Mouse (Mus musculus) limb, embryonic 14.5 days (tissue): ENCODE data around the gene Stag1. TPM values are rescaled to one million over a fixed set of nuclear protein-coding genes. Genes with fewer than 3 reads are reported as not detected.

Experiments
- ATAC-seq: fragments of 200-750 bp; cut with Nextera tagmentation; 2 replicates; pipeline ENCODE4 v1.8.0; 2017; ENCODE audit warnings: low read depth, moderate number of reproducible peaks, moderate TSS enrichment; ENCODE audit not compliant: low FRiP score
- DNase-seq: peaks from one replicate; pipeline ENCODE4 v3.0.0-alpha.2; 2015; ENCODE audit warnings: low spot score
- H3K27ac ChIP-seq: fragments of 300-500 bp; sonication (generic); replicated peaks from 2 replicates; pipeline ENCODE4 v1.5.1; 2014; ENCODE audit warnings: low read depth, mild to moderate bottlenecking, low read length, moderate library complexity, mixed read lengths
- H3K27me3 ChIP-seq: fragments of 300-500 bp; sonication (generic); 2 replicates; pipeline ENCODE4 v1.6.1; 2014; ENCODE audit warnings: low read length, mixed read lengths; ENCODE audit not compliant: control insufficient read depth, insufficient read depth
- H3K36me3 ChIP-seq: fragments of 300-500 bp; sonication (generic); 2 replicates; pipeline ENCODE4 v1.6.1; 2014; ENCODE audit warnings: mild to moderate bottlenecking, low read length, moderate library complexity, mixed read lengths; ENCODE audit not compliant: control insufficient read depth, insufficient read depth
- H3K4me1 ChIP-seq: fragments of 300-500 bp; sonication (generic); 2 replicates; pipeline ENCODE4 v1.6.1; 2014; ENCODE audit warnings: antibody characterized with exemption, low read length, mixed read lengths; ENCODE audit not compliant: control insufficient read depth, insufficient read depth
- H3K4me2 ChIP-seq: fragments of 300-500 bp; sonication (generic); replicated peaks from 2 replicates; pipeline ENCODE4 v1.6.1; 2014; ENCODE audit warnings: low read depth, mild to moderate bottlenecking, low read length, moderate library complexity; ENCODE audit not compliant: severe bottlenecking
- H3K4me3 ChIP-seq: fragments of 300-500 bp; sonication (generic); replicated peaks from 2 replicates; pipeline ENCODE4 v1.5.1; 2014; ENCODE audit warnings: low read length
- H3K9ac ChIP-seq: fragments of 300-500 bp; sonication (generic); 2 replicates; pipeline ENCODE4 v1.6.1; 2014; ENCODE audit warnings: mild to moderate bottlenecking, low read depth, low read length, moderate library complexity; ENCODE audit not compliant: severe bottlenecking
- H3K9me3 ChIP-seq: fragments of 300-500 bp; sonication (generic); 2 replicates; pipeline ENCODE4 v1.6.1; 2016; ENCODE audit warnings: low read length; ENCODE audit not compliant: control insufficient read depth
- POLR2A ChIP-seq: fragments of 200-500 bp; IDR thresholded peaks from 2 replicates; pipeline ENCODE4 v1.8.0; 2012; ENCODE audit warnings: inconsistent platforms, mild to moderate bottlenecking, moderate library complexity, borderline replicate concordance; ENCODE audit not compliant: insufficient read depth, insufficient read length; ENCODE audit errors: extremely low read depth
- WGBS: fragments of 180-500 bp; shearing (Covaris S2); extraction: QIAGEN DNeasy Blood & Tissue Kit; methylation state at CpG from one replicate; pipeline ENCODE4 v1.1.7; 2014; 5-methylcytosine and 5-hydroxymethylcytosine counted together
- polyA plus RNA-seq, 2 experiments: library from polyadenylated mRNA; depleted of rRNA in 1 of 2; stranded (reverse) in 1 of 2; unstranded in 1 of 2; fragments of >200 nt; fragmentation: Nextera tagmentation in 1 of 2; extraction: Ambion mirVana in 1 of 2; gene quantifications; 2 replicates each; pipeline versions ENCODE4 v1.2.1 to v1.2.3; 2012 to 2014

The Stag1 gene
- polyA plus RNA-seq, 2 experiments: 35.0 to 45.5 TPM

GRCm38 (mm10) chr9:100963428-100963912 lies 365.9 kb downstream of the Stag1 start:
- Histone ChIP-seq H3K27ac (no peak overlapping the region), H3K27me3 (no peaks in the 10 kb centered on the region), H3K4me2 (no peak overlapping the region), H3K9me3 (no peaks in the 10 kb centered on the region), H3K4me3 (no peak overlapping the region), H3K4me1 (no peaks in the 10 kb centered on the region), H3K36me3 (peaks cover 17% of the 10 kb centered on the region), H3K9ac (no peak overlapping the region)
- TF ChIP-seq POLR2A: no peak
- DNase-seq (no peak), ATAC-seq (no peak)
- 75% methylated on average over 1 of the region's 1 CpGs for WGBS

GRCm38 (mm10) chr9:100964106-100964505 lies 366.5 kb downstream of the Stag1 start:
- no peaks in the 10 kb centered on the region for H3K9me3 ChIP-seq
- peaks cover 11% of the 10 kb centered on the region for H3K36me3 ChIP-seq
- WGBS: 80% methylated on average over 4 of the region's 4 CpGs
- no peaks in the 10 kb centered on the region for H3K27me3 ChIP-seq
- no peak for ATAC-seq
- TF ChIP-seq POLR2A: no peak
- H3K9ac ChIP-seq: no peak overlapping the region
- H3K4me3 ChIP-seq: no peak overlapping the region
- DNase-seq: no peak
- no peaks in the 10 kb centered on the region for H3K4me1 ChIP-seq
- H3K27ac ChIP-seq: no peak overlapping the region
- no peak overlapping the region for H3K4me2 ChIP-seq

- Histone ChIP-seq H3K27ac (no peak overlapping the region), H3K27me3 (no peaks in the 10 kb centered on the region), H3K9ac (no peak overlapping the region), H3K36me3 (no peaks in the 10 kb centered on the region), H3K4me3 (no peak overlapping the region), H3K4me2 (no peak overlapping the region), H3K4me1 (no peaks in the 10 kb centered on the region), H3K9me3 (no peaks in the 10 kb centered on the region)
- no peak for TF ChIP-seq POLR2A
- DNase-seq (no peak), ATAC-seq (no peak)
- WGBS: 80% methylated on average over 2 of the region's 2 CpGs
Measured at GRCm38 (mm10) chr9:100969461-100969860, 371.9 kb downstream of the Stag1 start.

GRCm38 (mm10) chr9:100978666-100979065 lies 381.1 kb downstream of the Stag1 start:
- H3K4me3 ChIP-seq: no peak overlapping the region
- H3K9me3 ChIP-seq: no peaks in the 10 kb centered on the region
- 91% methylated on average over 5 of the region's 5 CpGs for WGBS
- H3K4me2 ChIP-seq: no peak overlapping the region
- no peaks in the 10 kb centered on the region for H3K27me3 ChIP-seq
- DNase-seq (no peak), ATAC-seq (no peak)
- H3K27ac ChIP-seq: 0 out of 2 replicates have a peak overlapping the region, but pooled peaks have one; percentile 0
- peaks cover 14% of the 10 kb centered on the region for H3K36me3 ChIP-seq
- peaks cover 5% of the 10 kb centered on the region for H3K4me1 ChIP-seq
- H3K9ac ChIP-seq: no peak overlapping the region
- no peak for TF ChIP-seq POLR2A

GRCm38 (mm10) chr9:100979260-100979659 lies 381.7 kb downstream of the Stag1 start:
- DNase-seq (peak; percentile 55), ATAC-seq (peak; percentile 83)
- H3K27me3 ChIP-seq: no peaks in the 10 kb centered on the region
- H3K9me3 ChIP-seq: no peaks in the 10 kb centered on the region
- no peak overlapping the region for H3K9ac ChIP-seq
- H3K4me2 ChIP-seq: no peak overlapping the region
- no peak for TF ChIP-seq POLR2A
- H3K27ac ChIP-seq: peak overlapping the region; percentile 0; the same call in 1 of the 2 replicates
- 37% methylated on average over 5 of the region's 5 CpGs for WGBS
- peaks cover 5% of the 10 kb centered on the region for H3K4me1 ChIP-seq
- peaks cover 19% of the 10 kb centered on the region for H3K36me3 ChIP-seq
- H3K4me3 ChIP-seq: no peak overlapping the region

GRCm38 (mm10) chr9:100982786-100983185 lies 385.2 kb downstream of the Stag1 start:
- Histone ChIP-seq H3K9ac (no peak overlapping the region), H3K36me3 (peaks cover 46% of the 10 kb centered on the region), H3K4me3 (no peak overlapping the region), H3K4me2 (no peak overlapping the region), H3K4me1 (peaks cover 5% of the 10 kb centered on the region), H3K27me3 (no peaks in the 10 kb centered on the region), H3K27ac (no peak overlapping the region), H3K9me3 (no peaks in the 10 kb centered on the region)
- no peak for TF ChIP-seq POLR2A
- no peak for DNase-seq
- ATAC-seq: no peak
- WGBS: 88% methylated on average over 7 of the region's 7 CpGs
